Mouse (Mus musculus): ENCODE data around the gene Olfr1155. TPM values are rescaled to one million over a fixed set of nuclear protein-coding genes. Genes with fewer than 3 reads are reported as not detected.

Gene Olfr1155
- polyA plus RNA-seq (2012; ENCODE audit: insufficient read depth, insufficient read length, missing spikeins), result not detected in 2 replicates

DNA sequence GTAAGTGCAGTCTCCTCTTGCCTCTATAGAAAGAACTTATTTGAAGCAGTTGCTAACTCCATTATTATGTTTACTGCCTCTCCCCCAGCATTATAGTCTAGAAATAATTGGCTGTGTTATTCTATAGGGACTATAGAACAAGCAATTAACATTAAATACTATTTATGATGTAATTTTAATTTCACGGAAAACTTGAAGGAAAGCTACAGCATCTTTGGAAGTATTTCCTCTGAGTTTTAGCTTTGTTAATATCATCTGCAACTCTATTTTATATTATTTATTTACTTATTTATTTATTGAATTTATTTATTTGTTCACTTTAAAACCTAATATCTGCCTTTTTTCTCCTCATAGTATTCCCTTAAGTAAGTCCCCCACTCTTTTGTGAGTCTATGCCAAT lies at the start of gene Olfr1155:
Gene Olfr1155 (minus strand): TSS at position 101 of the 400 bp plus-strand sequence.
- H3K27ac ChIP-seq (ENCODE audit: insufficient read depth, low read depth, low read length), result no peak within 1 kb of the TSS
- H3K4me1 ChIP-seq (ENCODE audit: control insufficient read depth, insufficient read depth, low read length), result no peaks in the 10 kb centered on the region
- no peak within 1 kb of the TSS for H3K4me3 ChIP-seq (ENCODE audit: insufficient read depth, low read length)
- no peak for TF ChIP-seq CTCF (IDR thresholded peaks at IDR 0.05; ENCODE audit: low read depth, low read length)
- no peak for TF ChIP-seq POLR2A (IDR thresholded peaks at IDR 0.05; ENCODE audit: borderline replicate concordance, low read depth, low read length)

DNA sequence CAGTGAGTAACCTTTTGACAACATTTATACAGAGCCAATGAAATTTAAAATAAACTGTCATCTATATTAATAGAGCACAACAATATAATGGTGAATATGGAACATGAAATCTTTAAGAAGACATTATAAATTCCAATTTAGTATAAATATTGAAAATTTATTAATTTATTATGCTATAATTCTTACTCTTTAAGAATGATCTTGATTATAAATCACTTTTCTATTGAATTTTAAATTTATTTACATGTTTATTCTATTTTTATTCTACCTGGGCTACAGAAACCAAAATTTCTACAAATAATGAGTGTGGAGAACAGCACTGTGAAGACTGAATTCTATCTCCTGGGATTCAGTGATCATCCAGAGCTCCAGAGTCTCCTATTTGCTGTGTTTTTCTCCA lies 44.9 kb upstream of the Olfr1155 start, which contains the start of gene Olfr1158:
Gene Olfr1158 (plus strand): TSS at position 301 of the 400 bp plus-strand sequence.
- H3K4me1 ChIP-seq (ENCODE audit: control insufficient read depth, insufficient read depth, low read length), result no peaks in the 10 kb centered on the region
- no peak within 1 kb of the TSS for H3K4me3 ChIP-seq (ENCODE audit: insufficient read depth, low read length)
- TF ChIP-seq POLR2A (IDR thresholded peaks at IDR 0.05; ENCODE audit: borderline replicate concordance, low read depth, low read length), result no peak
- TF ChIP-seq CTCF (IDR thresholded peaks at IDR 0.05; ENCODE audit: low read depth, low read length), result no peak
- H3K27ac ChIP-seq (ENCODE audit: insufficient read depth, low read depth, low read length), result no peak within 1 kb of the TSS

DNA sequence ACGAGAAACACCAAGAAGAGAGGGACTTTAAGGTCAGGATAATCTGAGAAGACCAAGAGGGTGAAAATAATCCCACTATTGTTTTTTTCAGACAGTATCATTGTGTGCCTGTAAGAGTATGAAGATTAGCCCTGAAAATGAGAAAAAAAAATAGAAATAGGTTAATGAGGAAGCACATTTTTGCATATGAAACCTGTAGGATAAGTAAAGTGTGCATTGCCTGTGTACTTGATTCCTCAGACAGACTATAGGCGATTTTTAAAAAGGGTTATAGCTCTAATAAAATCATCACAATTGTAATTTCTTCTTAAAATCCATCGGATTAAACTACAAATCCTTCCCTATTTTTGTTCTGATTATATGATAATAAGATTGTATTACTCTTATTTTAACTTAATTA lies 29.6 kb upstream of the Olfr1155 start, which contains the start of gene Olfr74:
Gene Olfr74 (minus strand): TSS at position 101 of the 400 bp plus-strand sequence.
- TF ChIP-seq POLR2A (IDR thresholded peaks at IDR 0.05; ENCODE audit: borderline replicate concordance, low read depth, low read length) (no peak), CTCF (IDR thresholded peaks at IDR 0.05; ENCODE audit: low read depth, low read length) (no peak)
- Histone ChIP-seq H3K4me1 (ENCODE audit: control insufficient read depth, insufficient read depth, low read length) (no peaks in the 10 kb centered on the region), H3K27ac (ENCODE audit: insufficient read depth, low read depth, low read length) (no peak within 1 kb of the TSS), H3K4me3 (ENCODE audit: insufficient read depth, low read length) (no peak within 1 kb of the TSS)

DNA sequence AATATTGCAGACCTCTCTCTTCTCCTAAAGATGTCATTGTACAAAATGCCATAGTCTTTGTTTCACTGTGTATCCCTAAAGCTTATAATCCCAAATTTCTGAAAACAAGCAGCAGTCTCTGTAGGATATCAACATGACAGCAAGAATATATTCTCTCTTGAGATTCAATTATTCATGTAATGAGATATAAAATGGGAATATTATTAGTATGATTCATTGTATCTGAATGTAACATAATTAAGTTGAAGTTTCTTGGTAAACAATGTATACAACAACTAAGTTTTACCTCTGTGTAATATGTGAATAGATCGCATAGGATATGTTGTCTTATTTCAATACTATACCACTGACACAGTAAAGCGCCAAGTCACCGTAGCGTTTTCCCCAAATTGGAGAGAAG lies 23.3 kb upstream of the Olfr1155 start, which contains the start of gene Olfr1157:
Gene Olfr1157 (minus strand): TSS at position 101 of the 400 bp plus-strand sequence.
- Histone ChIP-seq H3K27ac (ENCODE audit: insufficient read depth, low read depth, low read length) (no peak within 1 kb of the TSS), H3K4me1 (ENCODE audit: control insufficient read depth, insufficient read depth, low read length) (no peaks in the 10 kb centered on the region), H3K4me3 (ENCODE audit: insufficient read depth, low read length) (no peak within 1 kb of the TSS)
- TF ChIP-seq POLR2A (IDR thresholded peaks at IDR 0.05; ENCODE audit: borderline replicate concordance, low read depth, low read length), result no peak
- TF ChIP-seq CTCF (IDR thresholded peaks at IDR 0.05; ENCODE audit: low read depth, low read length), result no peak

- no peak within 1 kb of the TSS for H3K27ac ChIP-seq (ENCODE audit: insufficient read depth, low read depth, low read length)
- H3K4me1 ChIP-seq (ENCODE audit: control insufficient read depth, insufficient read depth, low read length), result no peaks in the 10 kb centered on the region
- TF ChIP-seq CTCF (IDR thresholded peaks at IDR 0.05; ENCODE audit: low read depth, low read length), result no peak
- TF ChIP-seq POLR2A (IDR thresholded peaks at IDR 0.05; ENCODE audit: borderline replicate concordance, low read depth, low read length), result no peak
- no peak within 1 kb of the TSS for H3K4me3 ChIP-seq (ENCODE audit: insufficient read depth, low read length)
Observed at GRCm38 (mm10) chr2:87953000-87953399, 8.1 kb upstream of the Olfr1155 start, which contains the start of gene Olfr1156. TSS of gene Olfr1156 (minus strand) at chr2:87953100.

DNA sequence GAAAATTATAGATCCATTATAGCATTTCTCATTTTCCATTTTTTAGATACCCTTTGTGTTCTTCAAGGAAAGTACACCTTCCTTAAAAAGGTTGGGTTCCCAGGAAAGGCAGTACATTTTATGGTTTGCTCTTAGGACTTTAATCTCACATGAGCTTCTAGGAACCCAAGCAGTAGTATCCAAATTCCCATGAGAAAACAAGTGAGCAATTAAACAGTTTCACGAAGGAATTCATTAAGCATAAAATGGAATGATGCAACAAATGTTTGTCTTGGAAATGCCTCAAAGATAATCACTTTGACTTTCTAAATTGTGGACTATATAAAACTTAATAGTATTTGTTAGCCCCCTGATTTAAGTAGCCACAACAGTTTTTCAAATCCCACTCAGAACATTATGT lies 39.9 kb downstream of the Olfr1155 start, which contains the start of gene Olfr1154:
Gene Olfr1154 (minus strand): TSS at position 101 of the 400 bp plus-strand sequence.
- Histone ChIP-seq H3K4me3 (ENCODE audit: insufficient read depth, low read length) (no peak within 1 kb of the TSS), H3K27ac (ENCODE audit: insufficient read depth, low read depth, low read length) (no peak within 1 kb of the TSS), H3K4me1 (ENCODE audit: control insufficient read depth, insufficient read depth, low read length) (no peaks in the 10 kb centered on the region)
- no peak for TF ChIP-seq CTCF (IDR thresholded peaks at IDR 0.05; ENCODE audit: low read depth, low read length)
- no peak for TF ChIP-seq POLR2A (IDR thresholded peaks at IDR 0.05; ENCODE audit: borderline replicate concordance, low read depth, low read length)

DNA sequence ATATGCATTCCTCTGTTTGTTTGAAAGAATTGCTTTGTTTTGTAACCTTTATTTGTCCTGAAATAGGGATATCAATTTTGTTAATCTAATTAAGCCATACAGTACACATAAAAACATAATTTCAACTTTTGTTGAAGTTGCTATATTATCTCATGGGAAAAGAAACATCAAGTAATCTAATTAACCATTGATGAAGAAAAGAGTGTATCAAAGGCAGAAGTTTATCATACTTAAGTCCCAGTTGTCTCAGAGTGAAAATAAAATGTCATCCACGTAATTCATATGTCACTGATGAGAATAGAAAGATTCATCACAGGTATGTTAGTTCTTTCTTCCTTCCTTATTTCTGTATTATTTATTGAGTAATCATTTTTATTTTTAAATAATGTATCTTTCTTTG lies 50.3 kb downstream of the Olfr1155 start, which contains the start of gene Olfr1153:
Gene Olfr1153 (plus strand): TSS at position 301 of the 400 bp plus-strand sequence.
- Histone ChIP-seq H3K27ac (ENCODE audit: insufficient read depth, low read depth, low read length) (no peak within 1 kb of the TSS), H3K4me3 (ENCODE audit: insufficient read depth, low read length) (no peak within 1 kb of the TSS), H3K4me1 (ENCODE audit: control insufficient read depth, insufficient read depth, low read length) (no peaks in the 10 kb centered on the region)
- no peak for TF ChIP-seq CTCF (IDR thresholded peaks at IDR 0.05; ENCODE audit: low read depth, low read length)
- no peak for TF ChIP-seq POLR2A (IDR thresholded peaks at IDR 0.05; ENCODE audit: borderline replicate concordance, low read depth, low read length)

Other genes starting within 250 kb of the Olfr1155 start
- gene Olfr1137, start 232.0 kb downstream of the Olfr1155 start, polyA plus RNA-seq (2012; ENCODE audit: insufficient read depth, insufficient read length, missing spikeins), result not detected in 2 replicates
- gene Olfr1138, start 205.2 kb downstream of the Olfr1155 start, polyA plus RNA-seq (2012; ENCODE audit: insufficient read depth, insufficient read length, missing spikeins), result not detected in 2 replicates
- gene Olfr1140, start 201.4 kb downstream of the Olfr1155 start, polyA plus RNA-seq (2012; ENCODE audit: insufficient read depth, insufficient read length, missing spikeins), result not detected in 2 replicates
- not detected in 2 replicates for gene Olfr1141, start 191.1 kb downstream of the Olfr1155 start, polyA plus RNA-seq (2012; ENCODE audit: insufficient read depth, insufficient read length, missing spikeins)
- not detected in 2 replicates for gene Olfr152, start 165.7 kb downstream of the Olfr1155 start, polyA plus RNA-seq (2012; ENCODE audit: insufficient read depth, insufficient read length, missing spikeins)
- not detected in 2 replicates for gene Olfr1143, start 144.5 kb downstream of the Olfr1155 start, polyA plus RNA-seq (2012; ENCODE audit: insufficient read depth, insufficient read length, missing spikeins)
- gene Olfr1145, start 135.3 kb downstream of the Olfr1155 start, polyA plus RNA-seq (2012; ENCODE audit: insufficient read depth, insufficient read length, missing spikeins), result not detected in 2 replicates
- gene Olfr1148, start 114.6 kb downstream of the Olfr1155 start, polyA plus RNA-seq (2012; ENCODE audit: insufficient read depth, insufficient read length, missing spikeins), result not detected in 2 replicates
- gene Olfr1150-ps1, start 101.1 kb downstream of the Olfr1155 start, polyA plus RNA-seq (2012; ENCODE audit: insufficient read depth, insufficient read length, missing spikeins), result not detected in 2 replicates
- gene Olfr1151, start 89.3 kb downstream of the Olfr1155 start, polyA plus RNA-seq (2012; ENCODE audit: insufficient read depth, insufficient read length, missing spikeins), result not detected in 2 replicates
- gene Olfr1152, start 78.6 kb downstream of the Olfr1155 start, polyA plus RNA-seq (2012; ENCODE audit: insufficient read depth, insufficient read length, missing spikeins), result 0.89 TPM in 1 of 2 replicates, not detected in the other
- not detected in 2 replicates for gene Olfr1153, start 50.2 kb downstream of the Olfr1155 start, polyA plus RNA-seq (2012; ENCODE audit: insufficient read depth, insufficient read length, missing spikeins)
- not detected in 2 replicates for gene Olfr1154, start 40.0 kb downstream of the Olfr1155 start, polyA plus RNA-seq (2012; ENCODE audit: insufficient read depth, insufficient read length, missing spikeins)
- gene Olfr1156, start 8.0 kb upstream of the Olfr1155 start, polyA plus RNA-seq (2012; ENCODE audit: insufficient read depth, insufficient read length, missing spikeins), result not detected in 2 replicates
- not detected in 2 replicates for gene Olfr1157, start 23.2 kb upstream of the Olfr1155 start, polyA plus RNA-seq (2012; ENCODE audit: insufficient read depth, insufficient read length, missing spikeins)
- gene Olfr74, start 29.5 kb upstream of the Olfr1155 start, polyA plus RNA-seq (2012; ENCODE audit: insufficient read depth, insufficient read length, missing spikeins), result not detected in 2 replicates
- not detected in 2 replicates for gene Olfr1158, start 45.0 kb upstream of the Olfr1155 start, polyA plus RNA-seq (2012; ENCODE audit: insufficient read depth, insufficient read length, missing spikeins)
- gene Olfr1160, start 63.1 kb upstream of the Olfr1155 start, polyA plus RNA-seq (2012; ENCODE audit: insufficient read depth, insufficient read length, missing spikeins), result not detected in 2 replicates
- not detected in 2 replicates for gene Olfr1161, start 77.6 kb upstream of the Olfr1155 start, polyA plus RNA-seq (2012; ENCODE audit: insufficient read depth, insufficient read length, missing spikeins)
- gene Olfr73, start 92.6 kb upstream of the Olfr1155 start, polyA plus RNA-seq (2012; ENCODE audit: insufficient read depth, insufficient read length, missing spikeins), result not detected in 2 replicates
- gene Olfr1162, start 106.0 kb upstream of the Olfr1155 start, polyA plus RNA-seq (2012; ENCODE audit: insufficient read depth, insufficient read length, missing spikeins), result not detected in 2 replicates
- not detected in 2 replicates for gene Olfr1163, start 126.7 kb upstream of the Olfr1155 start, polyA plus RNA-seq (2012; ENCODE audit: insufficient read depth, insufficient read length, missing spikeins)
- not detected in 2 replicates for gene Olfr1164, start 148.8 kb upstream of the Olfr1155 start, polyA plus RNA-seq (2012; ENCODE audit: insufficient read depth, insufficient read length, missing spikeins)
- gene Olfr1166, start 183.1 kb upstream of the Olfr1155 start, polyA plus RNA-seq (2012; ENCODE audit: insufficient read depth, insufficient read length, missing spikeins), result not detected in 2 replicates
- gene Olfr1167, start 210.1 kb upstream of the Olfr1155 start, polyA plus RNA-seq (2012; ENCODE audit: insufficient read depth, insufficient read length, missing spikeins), result not detected in 2 replicates
- gene Olfr1168, start 236.7 kb upstream of the Olfr1155 start, polyA plus RNA-seq (2012; ENCODE audit: insufficient read depth, insufficient read length, missing spikeins), result not detected in 2 replicates

Measured in bone marrow macrophage, adult 2 months (primary cell).